Mouse (Mus musculus) CD8-positive naive resting alpha-beta T cell, adult 57 days (primary cell): ENCODE data around the gene Tpm4. TPM values are rescaled to one million over a fixed set of nuclear protein-coding genes. Genes with fewer than 3 reads are reported as not detected.

Experiments used
- total RNA-seq: library from RNA; stranded (reverse); gene quantifications from one replicate; pipeline ENCODE4 v1.2.4, GENCODE M21; 2023

The Tpm4 gene
- total RNA-seq: 130 TPM

GRCm38 (mm10) chr8:72134756-72135445 is at the start of gene Tpm4:
TSS of gene Tpm4 (plus strand) at chr8:72134975.

DNA sequence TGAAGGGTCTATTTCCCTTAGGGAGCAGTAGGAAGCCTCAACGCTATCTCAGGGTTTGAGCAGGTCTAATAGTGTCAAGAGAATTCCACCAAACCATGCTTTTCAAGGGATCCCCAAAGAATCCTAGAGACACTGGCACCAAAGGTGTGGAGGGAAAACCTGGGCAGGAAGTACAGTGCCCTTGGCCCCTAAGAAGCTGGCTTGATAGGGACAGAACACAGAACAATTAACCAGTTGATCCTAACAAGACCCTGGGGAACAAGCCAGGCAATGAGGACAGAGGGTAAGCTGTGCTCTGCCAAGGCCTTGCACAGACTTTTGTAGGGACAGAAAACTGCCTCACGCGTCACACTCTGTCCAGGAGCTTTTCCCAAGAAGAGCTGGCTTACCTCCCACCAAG is 28.0 kb upstream of the Tpm4 start, which contains the start of gene Olfr374:
Gene Olfr374, plus strand, starts transcription at position 301 of the 400 bp plus-strand sequence.

GRCm38 (mm10) chr8:72160707-72161697 is 26.2 kb downstream of the Tpm4 start, which contains the start of gene Rab8a:
TSS of gene Rab8a (plus strand) at chr8:72161200.

DNA sequence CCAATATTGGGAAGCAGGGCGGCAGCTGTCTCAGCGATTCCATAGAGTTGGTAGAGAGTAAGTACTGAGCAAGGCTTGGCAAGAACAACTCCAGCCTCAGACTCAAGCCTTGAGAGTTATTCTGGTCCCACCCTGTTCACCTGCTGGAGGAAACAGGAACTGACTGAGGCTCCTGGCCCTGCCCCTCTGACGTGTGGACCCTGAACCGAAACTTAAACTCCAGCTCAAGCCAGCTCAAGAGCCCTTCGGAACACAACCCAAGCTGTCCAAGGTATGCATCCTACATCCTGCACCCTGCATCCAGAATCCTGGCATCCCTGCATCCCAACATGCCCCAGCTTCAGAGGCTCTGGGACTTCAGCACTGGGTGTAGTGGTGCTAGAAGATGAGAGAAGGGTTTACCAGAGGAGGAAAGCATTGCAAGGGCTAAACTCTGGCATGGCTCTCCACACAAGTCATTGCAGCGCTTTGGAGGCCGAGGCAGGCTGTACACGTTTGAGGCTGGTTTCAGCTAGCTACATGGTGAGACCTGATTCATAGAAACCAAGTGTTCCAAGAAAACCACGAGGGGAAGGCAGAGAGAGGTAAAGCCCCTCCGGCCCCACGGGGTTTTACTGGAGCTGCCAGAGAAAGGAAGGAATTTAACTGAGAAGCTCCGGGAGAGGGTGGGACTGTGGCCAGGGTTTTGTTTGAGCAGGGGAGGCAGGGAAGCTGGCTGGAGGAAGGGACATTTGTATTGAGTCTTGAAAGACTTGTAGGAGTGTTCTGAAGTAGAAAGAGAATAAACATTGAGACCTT is 54.8 kb downstream of the Tpm4 start, which contains the start of gene Hsh2d:
Gene Hsh2d, plus strand, starts transcription at position 222 of the 798 bp plus-strand sequence.

Other genes with a start within 250 kb of the Tpm4 start
- 7.2 TPM for gene Zfp882, start 226.4 kb upstream of the Tpm4 start, total RNA-seq
- 8.7 TPM for gene Zfp617, start 226.3 kb upstream of the Tpm4 start, total RNA-seq
- gene Zfp961, start 183.9 kb upstream of the Tpm4 start, total RNA-seq: 12.2 TPM
- 11.6 TPM for gene Cyp4f18, start 125.3 kb upstream of the Tpm4 start, total RNA-seq
- gene Olfr372, start 93.8 kb upstream of the Tpm4 start, total RNA-seq: not detected
- not detected for gene Olfr373, start 51.8 kb upstream of the Tpm4 start, total RNA-seq
- not detected for gene Olfr374, start 27.9 kb upstream of the Tpm4 start, total RNA-seq
- 162 TPM for gene Rab8a, start 26.2 kb downstream of the Tpm4 start, total RNA-seq
- gene Hsh2d, start 54.7 kb downstream of the Tpm4 start, total RNA-seq: 20.4 TPM
- gene Cib3, start 77.9 kb downstream of the Tpm4 start, total RNA-seq: not detected
- not detected for gene Gm11034, start 78.7 kb downstream of the Tpm4 start, total RNA-seq
- 57.5 TPM for gene Fam32a, start 84.8 kb downstream of the Tpm4 start, total RNA-seq
- gene Ap1m1, start 105.0 kb downstream of the Tpm4 start, total RNA-seq: 135 TPM
- 13.7 TPM for gene Gm10282, start 170.3 kb downstream of the Tpm4 start, total RNA-seq
- gene Klf2, start 184.1 kb downstream of the Tpm4 start, total RNA-seq: 3,950 TPM